Mouse (Mus musculus) kidney, postnatal 14 days (tissue): ENCODE data around the gene Gm6096.

Experiments used
- DNase-seq: peaks from one replicate; pipeline ENCODE4 v3.0.0; 2022; ENCODE audit warnings: mixed read lengths

Gm6096 gene

GRCm38 (mm10) chr7:34235602-34236001 is 15.2 kb upstream of the Gm6096 start:
- no peak for DNase-seq

- DNase-seq = no peak
Measured at GRCm38 (mm10) chr7:34238086-34238485, 12.8 kb upstream of the Gm6096 start.

- DNase-seq = no peak
Measured at GRCm38 (mm10) chr7:34242176-34242575, 8.7 kb upstream of the Gm6096 start.

- no peak for DNase-seq
Measured at GRCm38 (mm10) chr7:34246870-34247499, 3.9 kb upstream of the Gm6096 start.

- DNase-seq = peak; percentile 38
Measured at GRCm38 (mm10) chr7:34252030-34252429, 1.2 kb downstream of the Gm6096 start.

- peak; percentile 41 for DNase-seq
Measured at GRCm38 (mm10) chr7:34255137-34255536, 4.3 kb downstream of the Gm6096 start.

- no peak for DNase-seq
Measured at GRCm38 (mm10) chr7:34255916-34256315, 5.1 kb downstream of the Gm6096 start.

- DNase-seq = no peak
Measured at GRCm38 (mm10) chr7:34257279-34257678, 6.4 kb downstream of the Gm6096 start.

GRCm38 (mm10) chr7:34258407-34258806 is 7.6 kb downstream of the Gm6096 start:
- DNase-seq = no peak

- no peak for DNase-seq
Measured at GRCm38 (mm10) chr7:34263437-34263836, 12.6 kb downstream of the Gm6096 start.

GRCm38 (mm10) chr7:34265876-34266346 is 15.1 kb downstream of the Gm6096 start:
- DNase-seq = peak; percentile 86

- DNase-seq = no peak
Measured at GRCm38 (mm10) chr7:34266421-34266820, 15.6 kb downstream of the Gm6096 start.

- no peak for DNase-seq
Measured at GRCm38 (mm10) chr7:34268463-34268862, 17.6 kb downstream of the Gm6096 start.

- DNase-seq = no peak
Measured at GRCm38 (mm10) chr7:34272465-34272864, 21.6 kb downstream of the Gm6096 start.

GRCm38 (mm10) chr7:34276066-34276465 is 25.2 kb downstream of the Gm6096 start:
- DNase-seq = no peak

GRCm38 (mm10) chr7:34277656-34278055 is 26.8 kb downstream of the Gm6096 start:
- no peak for DNase-seq

GRCm38 (mm10) chr7:34290450-34291151 is 39.8 kb downstream of the Gm6096 start:
- no peak for DNase-seq

- DNase-seq = peak; percentile 40
Measured at GRCm38 (mm10) chr7:34291265-34291664, 40.4 kb downstream of the Gm6096 start.

GRCm38 (mm10) chr7:34292633-34293032 is 41.8 kb downstream of the Gm6096 start:
- DNase-seq = no peak

- no peak for DNase-seq
Measured at GRCm38 (mm10) chr7:34296124-34296523, 45.3 kb downstream of the Gm6096 start.

- no peak for DNase-seq
Measured at GRCm38 (mm10) chr7:34298818-34299217, 48.0 kb downstream of the Gm6096 start.
